Mouse (Mus musculus): ENCODE data around the gene Fras1. TPM values are rescaled to one million over a fixed set of nuclear protein-coding genes. Genes with fewer than 3 reads are reported as not detected.

Gene Fras1
- polyA plus RNA-seq, 1 experiment from 2014 or later = 7.7 TPM

Other genes with a start within 250 kb of the Fras1 start
- gene Cnot6l, start 209.8 kb upstream of the Fras1 start, polyA plus RNA-seq (2016; fragmentation: Nextera tagmentation; extraction: Ambion mirVana) = 7.8 and 8.9 TPM in 2 replicates
- 19.4 and 19.7 TPM in 2 replicates for gene Mrpl1, start 164.5 kb upstream of the Fras1 start, polyA plus RNA-seq (2016; fragmentation: Nextera tagmentation; extraction: Ambion mirVana)

All from hindbrain, embryonic 10.5 days (tissue).